Mouse (Mus musculus) thymus, adult 2 months (tissue): ENCODE results near the gene Tent4b. TPM values are rescaled to one million over a fixed set of nuclear protein-coding genes. Genes with fewer than 3 reads are reported as not detected.
A peak's percentile ranks its signal among the peaks of the same experiment; 100 is the strongest.

Experiments used
- DNase-seq: peaks from one replicate; pipeline ENCODE4 v3.0.0; 2021
- H3K27ac ChIP-seq: fragments of 200-500 bp; 2 replicates; pipeline ENCODE4 v1.5.1; 2012; ENCODE audit warnings: low read length, control low read depth; ENCODE audit not compliant: control insufficient read depth, insufficient read depth
- H3K27me3 ChIP-seq: fragments of 200-500 bp; 2 replicates; pipeline ENCODE4 v1.6.1; 2012; ENCODE audit warnings: mild to moderate bottlenecking, low read length, moderate library complexity, mixed read lengths; ENCODE audit not compliant: control insufficient read depth, insufficient read depth
- H3K36me3 ChIP-seq: fragments of 200-500 bp; 2 replicates; pipeline ENCODE4 v1.6.1; 2012; ENCODE audit warnings: mild to moderate bottlenecking, low read length, moderate library complexity; ENCODE audit not compliant: control insufficient read depth, insufficient read depth
- H3K4me1 ChIP-seq: fragments of 200-500 bp; replicated peaks from 2 replicates; pipeline ENCODE4 v1.6.1; 2012; ENCODE audit warnings: low read length; ENCODE audit not compliant: control insufficient read depth, insufficient read depth
- H3K4me3 ChIP-seq: fragments of 200-500 bp; 2 replicates; pipeline ENCODE4 v1.5.1; 2012; ENCODE audit warnings: mild to moderate bottlenecking, low read length, control low read depth, moderate library complexity; ENCODE audit not compliant: control insufficient read depth, insufficient read depth
- CTCF ChIP-seq: fragments of 200-500 bp; IDR thresholded peaks from 2 replicates; pipeline ENCODE4 v1.5.1; 2012; ENCODE audit warnings: mild to moderate bottlenecking, control low read depth, low read length, moderate library complexity, borderline replicate concordance; ENCODE audit not compliant: control insufficient read depth, poor library complexity, insufficient read depth; ENCODE audit errors: extremely low read depth
- POLR2A ChIP-seq: fragments of 200-500 bp; IDR thresholded peaks from 2 replicates; pipeline ENCODE4 v1.6.1; 2012; ENCODE audit warnings: mild to moderate bottlenecking, low read length, control low read depth, moderate library complexity; ENCODE audit not compliant: control insufficient read depth, poor library complexity, insufficient read depth; ENCODE audit errors: extremely low read depth
- WGBS: fragments of 180-500 bp; shearing (Covaris S2); methylation state at CpG from one replicate; pipeline ENCODE4 v1.1.7; 2018; 5-methylcytosine and 5-hydroxymethylcytosine counted together
- polyA plus RNA-seq: library from polyadenylated mRNA; depleted of rRNA; stranded (reverse); fragments of >200 nt; gene quantifications from 2 replicates; pipeline ENCODE4 v1.2.3, GENCODE M21; 2012

Tent4b gene
- polyA plus RNA-seq, 1 experiment = 34.1 TPM

GRCm38 (mm10) chr8:88183121-88183520 lies 15.9 kb upstream of the Tent4b start:
- 88% methylated on average over 2 of the region's 2 CpGs for WGBS
- H3K4me1 ChIP-seq = no peaks in the 10 kb centered on the region
- H3K4me3 ChIP-seq = no peak overlapping the region
- H3K27ac ChIP-seq = no peak overlapping the region
- DNase-seq = no peak
- H3K36me3 ChIP-seq = no peaks in the 10 kb centered on the region
- TF ChIP-seq POLR2A (no peak), CTCF (no peak)
- H3K27me3 ChIP-seq = no peaks in the 10 kb centered on the region

GRCm38 (mm10) chr8:88184914-88185313 lies 14.1 kb upstream of the Tent4b start:
- Histone ChIP-seq H3K27ac (no peak overlapping the region), H3K4me3 (no peak overlapping the region), H3K27me3 (no peaks in the 10 kb centered on the region), H3K4me1 (no peaks in the 10 kb centered on the region), H3K36me3 (no peaks in the 10 kb centered on the region)
- no peak for DNase-seq
- TF ChIP-seq POLR2A (no peak), CTCF (no peak)
- WGBS = 95% methylated on average over 1 of the region's 1 CpGs

- no peak for DNase-seq
- Histone ChIP-seq H3K27me3 (no peaks in the 10 kb centered on the region), H3K27ac (no peak overlapping the region), H3K4me1 (no peaks in the 10 kb centered on the region), H3K4me3 (no peak overlapping the region), H3K36me3 (no peaks in the 10 kb centered on the region)
- WGBS = 94% methylated on average over 6 of the region's 6 CpGs
- TF ChIP-seq POLR2A (no peak), CTCF (no peak)
These were observed 13.3 kb upstream of the Tent4b start for GRCm38 (mm10) chr8:88185716-88186115.

GRCm38 (mm10) chr8:88197328-88197727 lies 1.7 kb upstream of the Tent4b start:
- no peak overlapping the region for H3K27ac ChIP-seq
- 93% methylated on average over 3 of the region's 3 CpGs for WGBS
- H3K36me3 ChIP-seq = no peaks in the 10 kb centered on the region
- H3K4me1 ChIP-seq = peaks cover 13% of the 10 kb centered on the region
- H3K4me3 ChIP-seq = no peak overlapping the region
- H3K27me3 ChIP-seq = no peaks in the 10 kb centered on the region
- DNase-seq = no peak
- TF ChIP-seq POLR2A (no peak), CTCF (no peak)

- H3K27ac ChIP-seq = no peak overlapping the region
- H3K36me3 ChIP-seq = no peaks in the 10 kb centered on the region
- no peak for TF ChIP-seq CTCF
- no peak for TF ChIP-seq POLR2A
- WGBS = 1% methylated on average over 10 of the region's 10 CpGs
- H3K4me3 ChIP-seq = peak overlapping the region; percentile 94
- no peak for DNase-seq
- peaks cover 13% of the 10 kb centered on the region for H3K4me1 ChIP-seq
- H3K27me3 ChIP-seq = no peaks in the 10 kb centered on the region
These were observed 465 bp upstream of the Tent4b start for GRCm38 (mm10) chr8:88198551-88198944.

GRCm38 (mm10) chr8:88199700-88200601 lies 938 bp downstream of the Tent4b start:
- TF ChIP-seq POLR2A (no peak), CTCF (no peak)
- WGBS = under 1% methylated on average over 117 of the region's 117 CpGs
- Histone ChIP-seq H3K4me3 (peak overlapping the region; percentile 86), H3K4me1 (peaks cover 13% of the 10 kb centered on the region), H3K36me3 (no peaks in the 10 kb centered on the region), H3K27me3 (no peaks in the 10 kb centered on the region), H3K27ac (no peak overlapping the region)
- DNase-seq = peak; percentile 53
